Mouse (Mus musculus) liver, embryonic 14.5 days (tissue): Measurements from ENCODE around the gene Crbn. TPM values are rescaled to one million over a fixed set of nuclear protein-coding genes. Genes with fewer than 3 reads are reported as not detected.

Experiments
- ATAC-seq: fragments of 200-750 bp; cut with Nextera tagmentation; 2 replicates; pipeline ENCODE4 v1.8.0; 2017; ENCODE audit warnings: moderate number of reproducible peaks, mild to moderate bottlenecking, moderate library complexity; ENCODE audit not compliant: insufficient read depth
- DNase-seq, 3 experiments: peaks; one replicate each; pipeline ENCODE4 v3.0.0-alpha.2; 2012 to 2013; ENCODE audit warnings: low read depth in 3 of 3, low spot score in 3 of 3
- H3K27ac ChIP-seq: fragments of 300-500 bp; sonication (generic); 2 replicates; pipeline ENCODE4 v1.5.1; 2014; ENCODE audit warnings: moderate library complexity, mild to moderate bottlenecking, control low read depth, inconsistent platforms
- H3K27me3 ChIP-seq: fragments of 300-500 bp; sonication (generic); 2 replicates; pipeline ENCODE4 v1.6.1; 2014; ENCODE audit warnings: mild to moderate bottlenecking, low read length, moderate library complexity; ENCODE audit not compliant: control insufficient read depth, insufficient read depth
- H3K36me3 ChIP-seq: fragments of 300-500 bp; sonication (generic); replicated peaks from 2 replicates; pipeline ENCODE4 v1.6.1; 2014; ENCODE audit warnings: low read depth; ENCODE audit not compliant: control insufficient read depth, insufficient read depth
- H3K4me1 ChIP-seq, 2 experiments: fragments of 200-500 bp in 1 of 2; fragments of 300-500 bp in 1 of 2; sonication (generic) in 1 of 2; replicated peaks; 2 replicates each; pipeline ENCODE4 v1.6.1; 2012 to 2014; ENCODE audit warnings: antibody characterized with exemption in 1 of 2, inconsistent platforms in 1 of 2, low read length in 1 of 2; ENCODE audit not compliant: control insufficient read depth in 2 of 2, insufficient read depth in 2 of 2
- H3K4me2 ChIP-seq: fragments of 300-500 bp; sonication (generic); 2 replicates; pipeline ENCODE4 v1.6.1; 2014; ENCODE audit warnings: low read depth, mild to moderate bottlenecking, control low read depth, moderate library complexity
- H3K4me3 ChIP-seq, 2 experiments: fragments of 200-500 bp in 1 of 2; fragments of 300-500 bp in 1 of 2; sonication (generic) in 1 of 2; 2 replicates each; pipeline ENCODE4 v1.5.1; 2012 to 2014; ENCODE audit warnings: low read depth in 2 of 2, low read length in 2 of 2, mild to moderate bottlenecking in 2 of 2, control low read depth in 1 of 2, inconsistent platforms in 1 of 2, moderate library complexity in 1 of 2; ENCODE audit not compliant: insufficient read depth in 1 of 2
- H3K9ac ChIP-seq: fragments of 300-500 bp; sonication (generic); replicated peaks from 2 replicates; pipeline ENCODE4 v1.6.1; 2014; ENCODE audit warnings: mild to moderate bottlenecking, control low read depth, moderate library complexity
- H3K9me3 ChIP-seq: fragments of 300-500 bp; sonication (generic); 2 replicates; pipeline ENCODE4 v1.6.1; 2016; ENCODE audit warnings: low read length, mixed read lengths; ENCODE audit not compliant: control insufficient read depth
- CTCF ChIP-seq: IDR thresholded peaks from 2 replicates; pipeline ENCODE4 v1.5.1; 2016; ENCODE audit warnings: antibody characterized with exemption, low read depth, control low read depth
- EP300 ChIP-seq: IDR thresholded peaks from 2 replicates; pipeline ENCODE4 v1.6.1; 2016; ENCODE audit warnings: antibody characterized with exemption, low read depth
- WGBS: fragments of 180-500 bp; shearing (Covaris S2); extraction: QIAGEN DNeasy Blood & Tissue Kit; methylation state at CpG from one replicate; pipeline ENCODE4 v1.1.7; 2014; ENCODE audit not compliant: insufficient replicate concordance; 5-methylcytosine and 5-hydroxymethylcytosine counted together
- polyA plus RNA-seq, 2 experiments: library from polyadenylated mRNA; depleted of rRNA in 1 of 2; stranded (reverse) in 1 of 2; unstranded in 1 of 2; fragments of >200 nt; fragmentation: Nextera tagmentation in 1 of 2; extraction: Ambion mirVana in 1 of 2; gene quantifications; 2 replicates each; pipeline versions ENCODE4 v1.2.1 to v1.2.3; 2012 to 2014

Gene Crbn
- polyA plus RNA-seq, 2 experiments, result 7.5 to 23.0 TPM

GRCm38 (mm10) chr6:106820566-106820965 is 20.7 kb upstream of the Crbn start:
- no peak for ATAC-seq
- Histone ChIP-seq H3K4me3 (no peak overlapping the region), H3K9ac (no peak overlapping the region), H3K4me1 (no peaks in the 10 kb centered on the region), H3K4me2 (no peak overlapping the region), H3K27ac (no peak overlapping the region), H3K9me3 (no peaks in the 10 kb centered on the region), H3K27me3 (no peaks in the 10 kb centered on the region), H3K36me3 (no peaks in the 10 kb centered on the region)
- no peak for DNase-seq
- no peak for TF ChIP-seq CTCF
- TF ChIP-seq EP300, result no peak

- H3K4me2 ChIP-seq, result no peak overlapping the region
Observed at GRCm38 (mm10) chr6:106819906-106820305, 20.0 kb upstream of the Crbn start.

GRCm38 (mm10) chr6:106819246-106819645 is 19.4 kb upstream of the Crbn start:
- H3K27me3 ChIP-seq, result no peaks in the 10 kb centered on the region
- ATAC-seq (no peak), DNase-seq (no peak)
- H3K9me3 ChIP-seq, result no peaks in the 10 kb centered on the region
- no peak overlapping the region for H3K4me3 ChIP-seq
- TF ChIP-seq EP300 (no peak), CTCF (no peak)
- no peak overlapping the region for H3K27ac ChIP-seq
- no peak overlapping the region for H3K9ac ChIP-seq
- no peaks in the 10 kb centered on the region for H3K36me3 ChIP-seq
- H3K4me2 ChIP-seq, result no peak overlapping the region
- H3K4me1 ChIP-seq, result no peaks in the 10 kb centered on the region

More at GRCm38 (mm10) chr6:106819906-106820305, 20.0 kb upstream of the Crbn start:
- ATAC-seq (no peak), DNase-seq (no peak)
- H3K4me3 ChIP-seq, result no peak overlapping the region
- H3K4me1 ChIP-seq, result no peaks in the 10 kb centered on the region
- no peak overlapping the region for H3K27ac ChIP-seq
- H3K27me3 ChIP-seq, result no peaks in the 10 kb centered on the region
- no peak overlapping the region for H3K9ac ChIP-seq
- 49% methylated on average over 3 of the region's 3 CpGs for WGBS
- H3K36me3 ChIP-seq, result no peaks in the 10 kb centered on the region
- no peaks in the 10 kb centered on the region for H3K9me3 ChIP-seq
- no peak for TF ChIP-seq EP300
- no peak for TF ChIP-seq CTCF

GRCm38 (mm10) chr6:106810686-106811085 is 10.8 kb upstream of the Crbn start:
- no peaks in the 10 kb centered on the region for H3K36me3 ChIP-seq
- H3K4me2 ChIP-seq, result no peak overlapping the region
- H3K4me3 ChIP-seq, result no peak overlapping the region
- no peaks in the 10 kb centered on the region for H3K27me3 ChIP-seq
- TF ChIP-seq CTCF, result no peak
- TF ChIP-seq EP300, result no peak
- 54% methylated on average over 3 of the region's 3 CpGs for WGBS
- H3K27ac ChIP-seq, result no peak overlapping the region
- no peak overlapping the region for H3K9ac ChIP-seq
- ATAC-seq (no peak), DNase-seq (no peak)
- no peaks in the 10 kb centered on the region for H3K4me1 ChIP-seq
- H3K9me3 ChIP-seq, result no peaks in the 10 kb centered on the region

DNA sequence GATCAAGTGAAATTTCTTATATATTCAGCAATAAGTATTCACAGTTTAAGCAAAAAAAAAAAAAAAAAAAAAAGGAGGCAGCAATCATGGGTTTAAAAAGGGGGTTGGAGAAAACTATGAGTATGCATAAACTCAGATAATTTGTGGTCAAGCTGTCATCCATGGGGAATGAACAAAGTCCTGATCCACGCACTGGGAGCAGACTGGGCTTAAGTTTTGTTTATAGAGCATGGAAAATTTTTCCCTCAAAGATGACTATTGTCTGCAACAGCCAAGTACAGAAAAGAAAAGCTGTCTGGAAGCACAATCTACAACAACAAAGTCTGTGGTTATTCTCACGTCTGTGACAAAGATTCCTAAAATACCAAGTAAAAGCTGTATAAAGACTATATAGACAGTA is 9.3 kb upstream of the Crbn start:
- Histone ChIP-seq H3K4me1 (no peaks in the 10 kb centered on the region), H3K4me3 (no peak overlapping the region), H3K27ac (no peak overlapping the region), H3K27me3 (no peaks in the 10 kb centered on the region), H3K4me2 (no peak overlapping the region), H3K9me3 (no peaks in the 10 kb centered on the region), H3K9ac (no peak overlapping the region), H3K36me3 (no peaks in the 10 kb centered on the region)
- TF ChIP-seq CTCF, result no peak
- TF ChIP-seq EP300, result no peak
- no peak for DNase-seq
- 34% methylated on average over 2 of the region's 2 CpGs for WGBS
- no peak for ATAC-seq

GRCm38 (mm10) chr6:106804904-106805303 is 5.0 kb upstream of the Crbn start:
- no peak for ATAC-seq
- no peak for DNase-seq
- H3K4me1 ChIP-seq, result 0 out of 4 replicates have a peak, but pooled peaks cover 0 to 1% of the 10 kb centered on the region in 2 experiments
- no peak overlapping the region for H3K4me3 ChIP-seq
- H3K27ac ChIP-seq, result no peak overlapping the region
- no peak overlapping the region for H3K9ac ChIP-seq
- no peak overlapping the region for H3K4me2 ChIP-seq
- no peaks in the 10 kb centered on the region for H3K36me3 ChIP-seq
- WGBS, result 36% methylated on average over 2 of the region's 2 CpGs
- no peaks in the 10 kb centered on the region for H3K9me3 ChIP-seq
- TF ChIP-seq CTCF (peak; percentile 25; the same call in 1 of the 2 replicates), EP300 (no peak)
- H3K27me3 ChIP-seq, result no peaks in the 10 kb centered on the region
